Mouse (Mus musculus) cerebellum, postnatal 4 days (tissue): ENCODE measurements at regions not wholly inside any gene's neighbourhood (a gene's known extent, or its start where the extent isn't known, plus 50 kb on each side); places are given as distances from the start of the nearest gene placed in this dataset.

Source experiments
- DNase-seq, 2 experiments: peaks; one replicate each; pipeline ENCODE4 v3.0.0; 2022; ENCODE audit warnings: low spot score in 2 of 2, mixed read lengths in 1 of 2

- DNase-seq, result no peak
These were observed 95.3 kb upstream of the Id2 start for GRCm38 (mm10) chr12:25192216-25192615.

GRCm38 (mm10) chr12:25190360-25190759 lies 93.4 kb upstream of the Id2 start:
- DNase-seq, result no peak

- DNase-seq, result peak in 1 of 2 experiments; percentile 26
These were observed 92.3 kb upstream of the Id2 start for GRCm38 (mm10) chr12:25189174-25189761.

GRCm38 (mm10) chr12:25188556-25188955 lies 91.6 kb upstream of the Id2 start:
- DNase-seq, result no peak

- no peak for DNase-seq
These were observed 90.3 kb upstream of the Id2 start for GRCm38 (mm10) chr12:25187216-25187615.

GRCm38 (mm10) chr12:25182680-25183079 lies 85.7 kb upstream of the Id2 start:
- DNase-seq, result no peak

GRCm38 (mm10) chr12:25181317-25181716 lies 84.4 kb upstream of the Id2 start:
- DNase-seq, result no peak

- DNase-seq, result no peak
These were observed 83.9 kb upstream of the Id2 start for GRCm38 (mm10) chr12:25180861-25181260.

- no peak for DNase-seq
These were observed 83.3 kb upstream of the Id2 start for GRCm38 (mm10) chr12:25180289-25180688.

- no peak for DNase-seq
These were observed 81.7 kb upstream of the Id2 start for GRCm38 (mm10) chr12:25178491-25179115.

- no peak for DNase-seq
These were observed 80.9 kb upstream of the Id2 start for GRCm38 (mm10) chr12:25177827-25178226.

- DNase-seq, result no peak
These were observed 79.6 kb upstream of the Id2 start for GRCm38 (mm10) chr12:25176565-25176964.

GRCm38 (mm10) chr12:25173064-25173463 lies 76.1 kb upstream of the Id2 start:
- DNase-seq, result no peak

GRCm38 (mm10) chr12:25172450-25172849 lies 75.5 kb upstream of the Id2 start:
- DNase-seq, result no peak

- no peak for DNase-seq
These were observed 72.7 kb upstream of the Id2 start for GRCm38 (mm10) chr12:25169611-25170010.

GRCm38 (mm10) chr12:25168213-25168545 lies 71.2 kb upstream of the Id2 start:
- DNase-seq, result no peak

- DNase-seq, result no peak
These were observed 70.7 kb upstream of the Id2 start for GRCm38 (mm10) chr12:25167504-25168212.

GRCm38 (mm10) chr12:25166525-25166924 lies 69.6 kb upstream of the Id2 start:
- DNase-seq, result no peak

- no peak for DNase-seq
These were observed 68.7 kb upstream of the Id2 start for GRCm38 (mm10) chr12:25165650-25166049.

GRCm38 (mm10) chr12:25164724-25165123 lies 67.8 kb upstream of the Id2 start:
- DNase-seq, result no peak

GRCm38 (mm10) chr12:25163541-25163940 lies 66.6 kb upstream of the Id2 start:
- DNase-seq, result no peak

- DNase-seq, result no peak
These were observed 65.9 kb upstream of the Id2 start for GRCm38 (mm10) chr12:25162843-25163242.

- no peak for DNase-seq
These were observed 65.0 kb upstream of the Id2 start for GRCm38 (mm10) chr12:25161939-25162338.
